Mouse (Mus musculus) heart, embryonic 11.5 days (tissue): Measurements from ENCODE around the gene Cdhr3. TPM values are rescaled to one million over a fixed set of nuclear protein-coding genes. Genes with fewer than 3 reads are reported as not detected.

Source experiments
- ATAC-seq: fragments of 200-750 bp; cut with Nextera tagmentation; replicated peaks from 2 replicates; pipeline ENCODE4 v1.8.0; 2017; ENCODE audit warnings: moderate library complexity; ENCODE audit not compliant: insufficient number of reproducible peaks, low FRiP score, low TSS enrichment
- H3K27ac ChIP-seq: fragments of 300-500 bp; sonication (generic); 2 replicates; pipeline ENCODE4 v1.5.1; 2014; ENCODE audit warnings: mild to moderate bottlenecking, low read depth, low read length
- H3K27me3 ChIP-seq: fragments of 300-500 bp; sonication (generic); 2 replicates; pipeline ENCODE4 v1.6.1; 2014; ENCODE audit warnings: mild to moderate bottlenecking, low read length, mixed read lengths; ENCODE audit not compliant: control insufficient read depth, insufficient read depth
- H3K36me3 ChIP-seq: fragments of 300-500 bp; sonication (generic); 2 replicates; pipeline ENCODE4 v1.6.1; 2014; ENCODE audit warnings: mild to moderate bottlenecking, low read length, moderate library complexity, mixed read lengths; ENCODE audit not compliant: control insufficient read depth, insufficient read depth
- H3K4me1 ChIP-seq: fragments of 300-500 bp; sonication (generic); 2 replicates; pipeline ENCODE4 v1.6.1; 2014; ENCODE audit warnings: low read length; ENCODE audit not compliant: control insufficient read depth, insufficient read depth
- H3K4me2 ChIP-seq: fragments of 300-500 bp; sonication (generic); 2 replicates; pipeline ENCODE4 v1.6.1; 2014; ENCODE audit warnings: mild to moderate bottlenecking, moderate library complexity
- H3K4me3 ChIP-seq: fragments of 300-500 bp; sonication (generic); 2 replicates; pipeline ENCODE4 v1.5.1; 2014; ENCODE audit warnings: low read depth, low read length
- H3K9ac ChIP-seq: fragments of 300-500 bp; sonication (generic); 2 replicates; pipeline ENCODE4 v1.6.1; 2014; ENCODE audit warnings: mild to moderate bottlenecking, low read depth, low read length, moderate library complexity
- H3K9me3 ChIP-seq: fragments of 300-500 bp; sonication (generic); replicated peaks from 2 replicates; pipeline ENCODE4 v1.6.1; 2016; ENCODE audit warnings: low read length; ENCODE audit not compliant: control insufficient read depth
- WGBS: fragments of 180-500 bp; shearing (Covaris S2); extraction: QIAGEN DNeasy Blood & Tissue Kit; methylation state at CpG from one replicate; pipeline ENCODE4 v1.1.7; 2014; ENCODE audit not compliant: insufficient replicate concordance; 5-methylcytosine and 5-hydroxymethylcytosine counted together
- microRNA-seq: library from miRNA; unstranded; fragments of <30 nt; microRNA quantifications from one replicate; pipeline ENCODE4, GENCODE M21; 2016; ENCODE audit warnings: borderline number of aligned reads
- polyA plus RNA-seq: library from polyadenylated mRNA; unstranded; fragments of >200 nt; fragmentation: Nextera tagmentation; extraction: Ambion mirVana; gene quantifications from 2 replicates; pipeline ENCODE4 v1.2.1, GENCODE M21; 2014

Cdhr3 gene
- polyA plus RNA-seq, 1 experiment from 2014 or later = not detected

DNA sequence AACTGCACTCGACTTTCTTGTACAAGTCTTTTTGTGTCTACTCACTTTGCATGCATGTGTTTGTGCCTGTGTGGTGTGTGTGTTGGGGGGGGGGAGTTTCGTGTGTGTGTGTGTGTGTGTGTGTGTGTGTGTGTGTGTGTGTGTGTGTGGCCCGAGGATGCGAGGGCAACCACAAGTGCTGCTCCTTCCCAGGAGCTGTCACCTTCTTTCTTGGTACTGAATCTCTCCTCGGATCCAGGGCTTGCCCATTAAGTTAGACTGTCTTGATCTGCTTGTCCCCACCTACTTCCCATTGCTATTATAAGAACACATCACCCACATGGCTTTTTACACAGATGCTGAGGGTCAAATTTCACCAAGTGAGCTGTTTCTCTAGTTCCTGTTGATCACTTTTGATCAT lies 93.9 kb downstream of the Cdhr3 start:
- no peak overlapping the region for H3K4me2 ChIP-seq
- no peaks in the 10 kb centered on the region for H3K4me1 ChIP-seq
- ATAC-seq = no peak
- no peak overlapping the region for H3K9ac ChIP-seq
- H3K4me3 ChIP-seq = no peak overlapping the region
- no peak overlapping the region for H3K27ac ChIP-seq
- 68% methylated on average over 5 of the region's 5 CpGs for WGBS
- H3K27me3 ChIP-seq = no peaks in the 10 kb centered on the region
- no peaks in the 10 kb centered on the region for H3K9me3 ChIP-seq
- no peaks in the 10 kb centered on the region for H3K36me3 ChIP-seq

GRCm38 (mm10) chr12:32995081-32995834 lies 97.4 kb downstream of the Cdhr3 start:
- Histone ChIP-seq H3K4me1 (no peaks in the 10 kb centered on the region), H3K36me3 (no peaks in the 10 kb centered on the region), H3K4me3 (no peak overlapping the region), H3K27ac (no peak overlapping the region), H3K9me3 (no peaks in the 10 kb centered on the region), H3K9ac (no peak overlapping the region), H3K4me2 (no peak overlapping the region), H3K27me3 (no peaks in the 10 kb centered on the region)
- ATAC-seq = no peak
- 61% methylated on average over 4 of the region's 4 CpGs for WGBS

- Histone ChIP-seq H3K4me2 (no peak overlapping the region), H3K9ac (no peak overlapping the region), H3K27ac (no peak overlapping the region), H3K9me3 (no peaks in the 10 kb centered on the region), H3K36me3 (no peaks in the 10 kb centered on the region), H3K27me3 (no peaks in the 10 kb centered on the region), H3K4me3 (no peak overlapping the region), H3K4me1 (no peaks in the 10 kb centered on the region)
- WGBS = 74% methylated on average over 5 of the region's 5 CpGs
- no peak for ATAC-seq
These were observed 98.6 kb downstream of the Cdhr3 start for GRCm38 (mm10) chr12:32994081-32994480.

GRCm38 (mm10) chr12:32989731-32990130 lies 102.9 kb downstream of the Cdhr3 start:
- Histone ChIP-seq H3K4me3 (no peak overlapping the region), H3K9me3 (no peaks in the 10 kb centered on the region), H3K27me3 (no peaks in the 10 kb centered on the region), H3K36me3 (no peaks in the 10 kb centered on the region), H3K9ac (no peak overlapping the region), H3K4me2 (peak overlapping the region; percentile 25; the same call in 1 of the 2 replicates), H3K4me1 (no peaks in the 10 kb centered on the region), H3K27ac (no peak overlapping the region)
- ATAC-seq = no peak
- WGBS = 45% methylated on average over 12 of the region's 12 CpGs

DNA sequence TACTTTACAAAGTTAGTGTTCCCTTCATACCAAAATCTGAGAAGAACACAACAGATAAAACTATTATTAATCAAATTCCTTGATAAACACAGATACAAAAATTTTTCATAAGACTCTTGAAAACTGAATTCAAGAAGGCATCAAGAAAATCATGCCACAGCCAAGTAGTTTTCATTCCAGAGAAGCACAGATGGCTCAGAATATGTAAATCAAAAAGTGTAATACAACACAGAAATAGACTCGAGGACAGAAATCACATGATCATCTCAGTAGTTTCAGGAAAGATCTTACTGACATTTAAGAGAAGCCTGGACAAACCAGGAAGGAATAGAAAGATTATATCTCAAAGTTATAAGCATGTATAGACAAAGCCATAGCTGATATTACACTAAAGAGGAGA lies 106.4 kb downstream of the Cdhr3 start:
- no peaks in the 10 kb centered on the region for H3K9me3 ChIP-seq
- no peaks in the 10 kb centered on the region for H3K36me3 ChIP-seq
- H3K27me3 ChIP-seq = no peaks in the 10 kb centered on the region
- WGBS = 71% methylated on average over 1 of the region's 1 CpGs
- H3K4me3 ChIP-seq = no peak overlapping the region
- H3K4me2 ChIP-seq = no peak overlapping the region
- ATAC-seq = no peak
- H3K9ac ChIP-seq = no peak overlapping the region
- no peak overlapping the region for H3K27ac ChIP-seq
- no peaks in the 10 kb centered on the region for H3K4me1 ChIP-seq

Small RNA genes lying within 50 kb of the gene (microRNA-seq; reads per million reads assigned to microRNA genes)
- gene Gm22904 = not detected

Other genes with a start within 250 kb of the Cdhr3 start
- gene Sypl, start 139.0 kb downstream of the Cdhr3 start, polyA plus RNA-seq = 85.0 and 96.3 TPM in 2 replicates
- 15.6 and 18.7 TPM in 2 replicates for gene Atxn7l1, start 54.8 kb upstream of the Cdhr3 start, polyA plus RNA-seq